Mouse (Mus musculus): ENCODE measurements around the gene Fam178b. TPM values are rescaled to one million over a fixed set of nuclear protein-coding genes. Genes with fewer than 3 reads are reported as not detected.

The Fam178b gene
- polyA plus RNA-seq (2012; rRNA removed): 0.22 and 0.32 TPM in 2 replicates

DNA sequence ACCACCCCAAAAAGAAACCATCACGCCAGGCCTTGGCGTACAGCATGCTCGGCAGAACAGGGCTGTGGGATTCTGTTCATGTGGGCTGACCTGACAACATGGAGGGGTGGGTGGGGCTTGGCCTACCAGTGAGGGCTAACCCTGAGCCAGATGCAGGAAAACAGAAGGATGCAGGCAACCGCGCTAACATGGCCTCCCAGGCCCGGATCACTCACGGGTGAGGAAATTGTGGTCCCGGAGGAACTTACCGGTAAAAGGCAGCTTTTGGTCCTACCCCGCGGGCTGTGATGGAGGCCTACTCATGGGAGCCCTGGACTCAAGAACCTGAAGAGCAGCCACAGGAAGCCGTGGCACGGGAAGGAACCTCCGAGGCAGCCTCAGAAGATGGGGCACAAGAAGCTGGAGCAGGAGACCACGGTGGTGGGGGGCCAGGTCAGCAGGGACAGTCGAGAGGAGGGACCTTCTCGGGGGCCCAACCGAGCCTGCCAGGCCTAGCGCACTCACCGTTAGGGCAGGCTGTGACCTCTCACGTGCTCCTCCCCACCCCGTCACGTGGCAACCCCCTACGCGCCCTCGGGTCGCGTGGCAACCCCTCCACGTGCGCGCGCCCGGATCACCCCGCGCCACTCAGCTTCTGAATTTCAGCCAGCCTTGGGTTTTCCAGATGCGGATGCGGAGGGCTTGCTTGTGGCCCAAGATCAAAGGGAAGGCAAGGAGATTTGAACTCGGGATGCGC is at the start of gene Fam178b:
TSS of gene Fam178b (minus strand) at position 564 of the 736 bp plus-strand sequence.
- no peak for DNase-seq (ENCODE audit: low read depth)
- no peak for TF ChIP-seq CTCF (IDR thresholded peaks at IDR 0.05; ENCODE audit: borderline replicate concordance, extremely low read depth, insufficient read depth, insufficient read length)
- TF ChIP-seq POLR2A (IDR thresholded peaks at IDR 0.05; ENCODE audit: borderline replicate concordance, extremely low read depth, insufficient read depth, insufficient read length, poor library complexity, severe bottlenecking): no peak

DNA sequence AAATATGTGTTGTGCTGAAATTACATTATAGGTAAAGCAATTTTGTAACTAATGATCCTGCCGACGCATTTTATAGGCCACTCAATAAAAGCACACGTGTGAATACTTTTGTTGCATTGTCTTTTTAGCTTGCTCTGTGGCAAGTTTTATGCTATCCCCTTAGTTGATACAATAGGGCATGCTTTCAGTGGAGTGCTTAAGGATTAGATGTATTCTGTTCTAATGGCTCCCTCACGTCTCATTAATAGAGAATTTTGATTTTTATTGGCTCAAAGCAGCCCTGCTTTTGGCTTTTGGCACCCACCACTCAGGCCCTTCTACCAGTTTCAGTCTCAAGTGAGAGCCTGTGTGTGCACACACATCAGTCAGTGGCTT is 41.1 kb upstream of the Fam178b start:
- DNase-seq (ENCODE audit: low read depth): no peak
- no peak for TF ChIP-seq CTCF (IDR thresholded peaks at IDR 0.05; ENCODE audit: borderline replicate concordance, extremely low read depth, insufficient read depth, insufficient read length)
- TF ChIP-seq POLR2A (IDR thresholded peaks at IDR 0.05; ENCODE audit: borderline replicate concordance, extremely low read depth, insufficient read depth, insufficient read length, poor library complexity, severe bottlenecking): no peak

- no peak for TF ChIP-seq CTCF (IDR thresholded peaks at IDR 0.05; ENCODE audit: borderline replicate concordance, extremely low read depth, insufficient read depth, insufficient read length)
- no peak for TF ChIP-seq POLR2A (IDR thresholded peaks at IDR 0.05; ENCODE audit: borderline replicate concordance, extremely low read depth, insufficient read depth, insufficient read length, poor library complexity, severe bottlenecking)
- DNase-seq (ENCODE audit: low read depth): no peak
Measured at GRCm38 (mm10) chr1:36723146-36724056, 40.4 kb upstream of the Fam178b start.

DNA sequence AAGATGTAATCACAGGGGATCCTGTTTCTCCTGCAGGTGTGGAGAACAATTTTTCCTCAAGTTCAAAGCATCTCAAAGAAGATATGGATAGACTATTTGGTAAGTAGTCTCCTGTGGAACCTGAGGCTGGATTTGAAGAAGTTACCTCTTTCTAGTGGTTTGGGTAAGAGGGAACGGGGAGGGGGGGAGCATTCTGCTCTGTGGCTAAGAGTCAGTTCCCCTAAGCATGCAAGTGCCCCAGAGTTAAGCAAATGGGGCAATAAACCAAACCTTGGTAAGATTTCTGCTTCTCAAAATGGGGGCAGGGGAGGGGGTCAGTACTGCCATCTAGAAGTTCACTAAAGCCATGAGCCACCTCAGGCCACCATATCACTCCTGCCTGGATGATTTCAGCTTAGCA is 35.8 kb upstream of the Fam178b start:
- DNase-seq (ENCODE audit: low read depth): no peak
- no peak for TF ChIP-seq CTCF (IDR thresholded peaks at IDR 0.05; ENCODE audit: borderline replicate concordance, extremely low read depth, insufficient read depth, insufficient read length)

- no peak for DNase-seq (ENCODE audit: low read depth)
- TF ChIP-seq POLR2A (IDR thresholded peaks at IDR 0.05; ENCODE audit: borderline replicate concordance, extremely low read depth, insufficient read depth, insufficient read length, poor library complexity, severe bottlenecking): no peak
- no peak for TF ChIP-seq CTCF (IDR thresholded peaks at IDR 0.05; ENCODE audit: borderline replicate concordance, extremely low read depth, insufficient read depth, insufficient read length)
Measured at GRCm38 (mm10) chr1:36714311-36714710, 31.3 kb upstream of the Fam178b start, which contains the start of gene Actr1b. Gene Actr1b (minus strand): TSS chr1:36714422.

DNA sequence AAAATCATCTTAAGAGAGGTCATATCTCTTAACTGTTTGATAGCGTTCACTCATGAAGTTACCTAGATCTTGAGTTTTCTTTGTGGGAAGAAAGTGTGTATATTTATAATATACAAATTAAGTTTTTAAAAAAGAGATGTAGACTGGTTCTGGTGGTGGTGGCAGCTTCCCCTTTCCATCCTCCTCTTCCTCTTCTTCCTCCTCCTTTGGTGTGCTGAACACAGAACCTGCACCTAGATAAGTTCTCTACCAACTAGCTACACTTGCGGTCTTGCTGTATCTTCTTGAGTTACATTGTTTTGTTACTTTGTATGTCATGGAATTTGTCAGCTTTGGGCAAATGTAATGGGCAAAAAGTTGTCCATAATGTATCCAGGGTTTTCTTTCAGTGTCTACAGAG is 28.1 kb upstream of the Fam178b start:
- no peak for DNase-seq (ENCODE audit: low read depth)
- TF ChIP-seq CTCF (IDR thresholded peaks at IDR 0.05; ENCODE audit: borderline replicate concordance, extremely low read depth, insufficient read depth, insufficient read length) (no peak), POLR2A (IDR thresholded peaks at IDR 0.05; ENCODE audit: borderline replicate concordance, extremely low read depth, insufficient read depth, insufficient read length, poor library complexity, severe bottlenecking) (no peak)

DNA sequence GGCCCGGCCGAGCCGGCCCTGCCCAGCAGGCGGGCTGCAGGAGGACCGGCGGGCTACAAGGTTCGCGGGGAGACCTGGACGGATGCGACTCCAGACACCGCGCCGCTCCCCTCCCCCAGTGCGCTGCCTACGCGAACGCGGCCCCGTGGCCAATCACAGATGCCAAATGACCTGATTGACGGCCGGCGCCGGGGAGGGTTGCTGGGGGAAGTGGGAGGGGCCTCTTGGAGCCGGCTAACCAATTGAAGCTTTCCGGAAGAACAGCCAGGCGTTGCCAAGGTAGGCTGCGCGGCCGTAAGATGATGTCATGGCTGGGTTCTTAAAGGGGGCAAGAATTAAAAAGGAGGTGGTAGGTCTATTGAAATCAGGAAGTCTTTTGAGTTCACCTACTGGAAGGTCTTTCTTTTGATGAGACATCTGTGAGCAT is 26.9 kb upstream of the Fam178b start, which contains the start of gene 4933424G06Rik:
TSS of gene 4933424G06Rik (plus strand) at position 296 of the 427 bp plus-strand sequence.
- DNase-seq (ENCODE audit: low read depth): peak; percentile 99
- TF ChIP-seq POLR2A (IDR thresholded peaks at IDR 0.05; ENCODE audit: borderline replicate concordance, extremely low read depth, insufficient read depth, insufficient read length, poor library complexity, severe bottlenecking) (peak; percentile 80; the same call in 1 of the 2 replicates), CTCF (IDR thresholded peaks at IDR 0.05; ENCODE audit: borderline replicate concordance, extremely low read depth, insufficient read depth, insufficient read length) (no peak)

- TF ChIP-seq POLR2A (IDR thresholded peaks at IDR 0.05; ENCODE audit: borderline replicate concordance, extremely low read depth, insufficient read depth, insufficient read length, poor library complexity, severe bottlenecking): no peak
- peak; percentile 55; the same call in 1 of the 2 replicates for TF ChIP-seq CTCF (IDR thresholded peaks at IDR 0.05; ENCODE audit: borderline replicate concordance, extremely low read depth, insufficient read depth, insufficient read length)
- DNase-seq (ENCODE audit: low read depth): peak; percentile 59
Measured at GRCm38 (mm10) chr1:36709055-36709853, 26.3 kb upstream of the Fam178b start.

- DNase-seq (ENCODE audit: low read depth): no peak
Measured at GRCm38 (mm10) chr1:36708626-36709025, 25.6 kb upstream of the Fam178b start.

DNA sequence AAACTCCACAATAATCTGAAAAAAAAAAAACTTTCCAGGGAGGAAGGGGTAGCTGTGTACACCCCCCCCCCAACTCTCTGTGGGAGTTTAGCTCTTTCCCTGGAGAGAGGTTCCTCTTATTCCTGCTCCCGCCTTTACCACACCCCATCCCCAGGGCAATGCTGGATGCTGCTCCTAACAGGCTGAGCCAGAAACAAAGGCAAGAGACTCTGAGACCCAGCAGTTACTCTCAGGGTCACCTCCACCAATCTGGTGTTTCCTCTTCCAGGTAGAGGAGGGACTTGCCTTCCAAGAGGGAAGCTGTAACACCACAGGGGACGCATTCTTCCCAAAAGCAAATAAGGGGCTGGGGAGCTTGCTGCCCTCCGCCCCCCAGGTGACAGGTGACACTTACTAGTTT is 24.8 kb upstream of the Fam178b start:
- no peak for TF ChIP-seq POLR2A (IDR thresholded peaks at IDR 0.05; ENCODE audit: borderline replicate concordance, extremely low read depth, insufficient read depth, insufficient read length, poor library complexity, severe bottlenecking)
- TF ChIP-seq CTCF (IDR thresholded peaks at IDR 0.05; ENCODE audit: borderline replicate concordance, extremely low read depth, insufficient read depth, insufficient read length): no peak
- no peak for DNase-seq (ENCODE audit: low read depth)

More at GRCm38 (mm10) chr1:36708626-36709025, 25.6 kb upstream of the Fam178b start:
- TF ChIP-seq POLR2A (IDR thresholded peaks at IDR 0.05; ENCODE audit: borderline replicate concordance, extremely low read depth, insufficient read depth, insufficient read length, poor library complexity, severe bottlenecking) (no peak), CTCF (IDR thresholded peaks at IDR 0.05; ENCODE audit: borderline replicate concordance, extremely low read depth, insufficient read depth, insufficient read length) (no peak)

Measured in brain, embryonic 14.5 days (tissue).